Mouse (Mus musculus): ENCODE results near the gene Apbb1ip. TPM values are rescaled to one million over a fixed set of nuclear protein-coding genes. Genes with fewer than 3 reads are reported as not detected.

Apbb1ip gene
- polyA plus RNA-seq, 1 experiment from 2014 or later = 0.55 TPM

- H3K27ac ChIP-seq (ENCODE audit: low read depth, low read length) = no peak overlapping the region
- no peaks in the 10 kb centered on the region for H3K9me3 ChIP-seq (ENCODE audit: control insufficient read depth, low read length)
- H3K9ac ChIP-seq (ENCODE audit: low read length) = no peak overlapping the region
- no peaks in the 10 kb centered on the region for H3K36me3 ChIP-seq (ENCODE audit: control insufficient read depth, insufficient read depth, low read length)
- H3K4me3 ChIP-seq (ENCODE audit: low read depth, low read length) = no peak overlapping the region
- WGBS = 76% methylated on average over 5 of the region's 5 CpGs
- H3K4me2 ChIP-seq = no peak overlapping the region
- no peak for ATAC-seq (ENCODE audit: low FRiP score)
- no peaks in the 10 kb centered on the region for H3K4me1 ChIP-seq (ENCODE audit: control insufficient read depth, insufficient read depth, low read length)
- H3K27me3 ChIP-seq (ENCODE audit: control insufficient read depth, insufficient read depth, low read length) = no peaks in the 10 kb centered on the region
- no peak for DNase-seq (ENCODE audit: low spot score, missing footprints)
Observed at GRCm38 (mm10) chr2:22764774-22765387, 9.0 kb upstream of the Apbb1ip start.

- Histone ChIP-seq H3K27me3 (ENCODE audit: control insufficient read depth, insufficient read depth, low read length) (no peaks in the 10 kb centered on the region; the same call in 1 of the 2 replicates), H3K36me3 (ENCODE audit: control insufficient read depth, insufficient read depth, low read length) (no peaks in the 10 kb centered on the region), H3K9me3 (ENCODE audit: control insufficient read depth, low read length) (no peaks in the 10 kb centered on the region), H3K4me1 (ENCODE audit: control insufficient read depth, insufficient read depth, low read length) (peaks cover 2% of the 10 kb centered on the region), H3K4me2 (no peak overlapping the region), H3K27ac (ENCODE audit: low read depth, low read length) (no peak overlapping the region), H3K4me3 (ENCODE audit: low read depth, low read length) (no peak overlapping the region), H3K9ac (ENCODE audit: low read length) (no peak overlapping the region)
- ATAC-seq (ENCODE audit: low FRiP score) = no peak
- DNase-seq (ENCODE audit: low spot score, missing footprints) = no peak
Observed at GRCm38 (mm10) chr2:22771311-22771710, 2.6 kb upstream of the Apbb1ip start.

GRCm38 (mm10) chr2:22774181-22774751 lies 372 bp downstream of the Apbb1ip start:
- peak; percentile 95 for DNase-seq (ENCODE audit: low spot score, missing footprints)
- WGBS = under 1% methylated on average over 27 of the region's 28 CpGs
- H3K9me3 ChIP-seq (ENCODE audit: control insufficient read depth, low read length) = no peaks in the 10 kb centered on the region
- no peaks in the 10 kb centered on the region; the same call in 1 of the 2 replicates for H3K27me3 ChIP-seq (ENCODE audit: control insufficient read depth, insufficient read depth, low read length)
- H3K27ac ChIP-seq (ENCODE audit: low read depth, low read length) = no peak overlapping the region
- H3K36me3 ChIP-seq (ENCODE audit: control insufficient read depth, insufficient read depth, low read length) = no peaks in the 10 kb centered on the region
- H3K4me3 ChIP-seq (ENCODE audit: low read depth, low read length) = peak overlapping the region; percentile 36
- peaks cover 2% of the 10 kb centered on the region for H3K4me1 ChIP-seq (ENCODE audit: control insufficient read depth, insufficient read depth, low read length)
- peak; percentile 84 for ATAC-seq (ENCODE audit: low FRiP score)
- peak overlapping the region; percentile 60 for H3K9ac ChIP-seq (ENCODE audit: low read length)
- H3K4me2 ChIP-seq = peak overlapping the region; percentile 75

GRCm38 (mm10) chr2:22775213-22775612 lies 1.3 kb downstream of the Apbb1ip start:
- Histone ChIP-seq H3K27me3 (ENCODE audit: control insufficient read depth, insufficient read depth, low read length) (no peaks in the 10 kb centered on the region; the same call in 1 of the 2 replicates), H3K36me3 (ENCODE audit: control insufficient read depth, insufficient read depth, low read length) (no peaks in the 10 kb centered on the region), H3K9ac (ENCODE audit: low read length) (no peak overlapping the region), H3K27ac (ENCODE audit: low read depth, low read length) (no peak overlapping the region), H3K9me3 (ENCODE audit: control insufficient read depth, low read length) (no peaks in the 10 kb centered on the region), H3K4me3 (ENCODE audit: low read depth, low read length) (no peak overlapping the region), H3K4me1 (ENCODE audit: control insufficient read depth, insufficient read depth, low read length) (peaks cover 2% of the 10 kb centered on the region), H3K4me2 (no peak overlapping the region)
- ATAC-seq (ENCODE audit: low FRiP score) (no peak), DNase-seq (ENCODE audit: low spot score, missing footprints) (peak; percentile 87)
- 49% methylated on average over 8 of the region's 8 CpGs for WGBS

GRCm38 (mm10) chr2:22775681-22776080 lies 1.8 kb downstream of the Apbb1ip start:
- no peak overlapping the region for H3K4me2 ChIP-seq
- no peaks in the 10 kb centered on the region for H3K36me3 ChIP-seq (ENCODE audit: control insufficient read depth, insufficient read depth, low read length)
- H3K9ac ChIP-seq (ENCODE audit: low read length) = no peak overlapping the region
- no peak for ATAC-seq (ENCODE audit: low FRiP score)
- H3K4me3 ChIP-seq (ENCODE audit: low read depth, low read length) = no peak overlapping the region
- H3K4me1 ChIP-seq (ENCODE audit: control insufficient read depth, insufficient read depth, low read length) = peaks cover 2% of the 10 kb centered on the region
- WGBS = 65% methylated on average over 3 of the region's 3 CpGs
- no peaks in the 10 kb centered on the region; the same call in 1 of the 2 replicates for H3K27me3 ChIP-seq (ENCODE audit: control insufficient read depth, insufficient read depth, low read length)
- H3K9me3 ChIP-seq (ENCODE audit: control insufficient read depth, low read length) = no peaks in the 10 kb centered on the region
- no peak overlapping the region for H3K27ac ChIP-seq (ENCODE audit: low read depth, low read length)
- no peak for DNase-seq (ENCODE audit: low spot score, missing footprints)

GRCm38 (mm10) chr2:22776568-22777230 lies 2.8 kb downstream of the Apbb1ip start:
- H3K4me1 ChIP-seq (ENCODE audit: control insufficient read depth, insufficient read depth, low read length) = peaks cover 2% of the 10 kb centered on the region
- no peaks in the 10 kb centered on the region; the same call in 1 of the 2 replicates for H3K27me3 ChIP-seq (ENCODE audit: control insufficient read depth, insufficient read depth, low read length)
- no peaks in the 10 kb centered on the region for H3K36me3 ChIP-seq (ENCODE audit: control insufficient read depth, insufficient read depth, low read length)
- no peak overlapping the region for H3K9ac ChIP-seq (ENCODE audit: low read length)
- 60% methylated on average over 2 of the region's 2 CpGs for WGBS
- no peak for DNase-seq (ENCODE audit: low spot score, missing footprints)
- no peak for ATAC-seq (ENCODE audit: low FRiP score)
- H3K4me2 ChIP-seq = no peak overlapping the region
- H3K9me3 ChIP-seq (ENCODE audit: control insufficient read depth, low read length) = no peaks in the 10 kb centered on the region
- H3K27ac ChIP-seq (ENCODE audit: low read depth, low read length) = no peak overlapping the region
- H3K4me3 ChIP-seq (ENCODE audit: low read depth, low read length) = no peak overlapping the region

GRCm38 (mm10) chr2:22777757-22778156 lies 3.9 kb downstream of the Apbb1ip start:
- no peak overlapping the region for H3K4me3 ChIP-seq (ENCODE audit: low read depth, low read length)
- H3K36me3 ChIP-seq (ENCODE audit: control insufficient read depth, insufficient read depth, low read length) = no peaks in the 10 kb centered on the region
- DNase-seq (ENCODE audit: low spot score, missing footprints) (no peak), ATAC-seq (ENCODE audit: low FRiP score) (no peak)
- no peak overlapping the region for H3K27ac ChIP-seq (ENCODE audit: low read depth, low read length)
- H3K9me3 ChIP-seq (ENCODE audit: control insufficient read depth, low read length) = no peaks in the 10 kb centered on the region
- no peak overlapping the region for H3K4me2 ChIP-seq
- WGBS = 86% methylated on average over 3 of the region's 3 CpGs
- no peaks in the 10 kb centered on the region; the same call in 1 of the 2 replicates for H3K27me3 ChIP-seq (ENCODE audit: control insufficient read depth, insufficient read depth, low read length)
- no peak overlapping the region for H3K9ac ChIP-seq (ENCODE audit: low read length)
- peaks cover 2% of the 10 kb centered on the region for H3K4me1 ChIP-seq (ENCODE audit: control insufficient read depth, insufficient read depth, low read length)

GRCm38 (mm10) chr2:22780884-22781283 lies 7.0 kb downstream of the Apbb1ip start:
- H3K27me3 ChIP-seq (ENCODE audit: control insufficient read depth, insufficient read depth, low read length) = no peaks in the 10 kb centered on the region
- H3K4me1 ChIP-seq (ENCODE audit: control insufficient read depth, insufficient read depth, low read length) = no peaks in the 10 kb centered on the region
- 84% methylated on average over 1 of the region's 1 CpGs for WGBS
- no peak for ATAC-seq (ENCODE audit: low FRiP score)
- no peak overlapping the region for H3K9ac ChIP-seq (ENCODE audit: low read length)
- no peak overlapping the region for H3K27ac ChIP-seq (ENCODE audit: low read depth, low read length)
- H3K4me2 ChIP-seq = no peak overlapping the region
- H3K4me3 ChIP-seq (ENCODE audit: low read depth, low read length) = no peak overlapping the region
- no peaks in the 10 kb centered on the region for H3K36me3 ChIP-seq (ENCODE audit: control insufficient read depth, insufficient read depth, low read length)
- no peak for DNase-seq (ENCODE audit: low spot score, missing footprints)
- H3K9me3 ChIP-seq (ENCODE audit: control insufficient read depth, low read length) = no peaks in the 10 kb centered on the region

GRCm38 (mm10) chr2:22781387-22782009 lies 7.6 kb downstream of the Apbb1ip start:
- H3K4me1 ChIP-seq (ENCODE audit: control insufficient read depth, insufficient read depth, low read length) = no peaks in the 10 kb centered on the region
- no peak for ATAC-seq (ENCODE audit: low FRiP score)
- no peak overlapping the region for H3K27ac ChIP-seq (ENCODE audit: low read depth, low read length)
- no peak for DNase-seq (ENCODE audit: low spot score, missing footprints)
- H3K4me2 ChIP-seq = no peak overlapping the region
- no peaks in the 10 kb centered on the region for H3K27me3 ChIP-seq (ENCODE audit: control insufficient read depth, insufficient read depth, low read length)
- WGBS = 81% methylated on average over 4 of the region's 4 CpGs
- no peak overlapping the region for H3K9ac ChIP-seq (ENCODE audit: low read length)
- H3K36me3 ChIP-seq (ENCODE audit: control insufficient read depth, insufficient read depth, low read length) = no peaks in the 10 kb centered on the region
- no peak overlapping the region for H3K4me3 ChIP-seq (ENCODE audit: low read depth, low read length)
- H3K9me3 ChIP-seq (ENCODE audit: control insufficient read depth, low read length) = no peaks in the 10 kb centered on the region

All from midbrain, embryonic 11.5 days (tissue).